Mouse (Mus musculus): ENCODE data around the gene Mycn.

Mycn gene

GRCm38 (mm10) chr12:12924446-12924845 lies 17.3 kb downstream of the Mycn start:
- DNase-seq: no peak

DNA sequence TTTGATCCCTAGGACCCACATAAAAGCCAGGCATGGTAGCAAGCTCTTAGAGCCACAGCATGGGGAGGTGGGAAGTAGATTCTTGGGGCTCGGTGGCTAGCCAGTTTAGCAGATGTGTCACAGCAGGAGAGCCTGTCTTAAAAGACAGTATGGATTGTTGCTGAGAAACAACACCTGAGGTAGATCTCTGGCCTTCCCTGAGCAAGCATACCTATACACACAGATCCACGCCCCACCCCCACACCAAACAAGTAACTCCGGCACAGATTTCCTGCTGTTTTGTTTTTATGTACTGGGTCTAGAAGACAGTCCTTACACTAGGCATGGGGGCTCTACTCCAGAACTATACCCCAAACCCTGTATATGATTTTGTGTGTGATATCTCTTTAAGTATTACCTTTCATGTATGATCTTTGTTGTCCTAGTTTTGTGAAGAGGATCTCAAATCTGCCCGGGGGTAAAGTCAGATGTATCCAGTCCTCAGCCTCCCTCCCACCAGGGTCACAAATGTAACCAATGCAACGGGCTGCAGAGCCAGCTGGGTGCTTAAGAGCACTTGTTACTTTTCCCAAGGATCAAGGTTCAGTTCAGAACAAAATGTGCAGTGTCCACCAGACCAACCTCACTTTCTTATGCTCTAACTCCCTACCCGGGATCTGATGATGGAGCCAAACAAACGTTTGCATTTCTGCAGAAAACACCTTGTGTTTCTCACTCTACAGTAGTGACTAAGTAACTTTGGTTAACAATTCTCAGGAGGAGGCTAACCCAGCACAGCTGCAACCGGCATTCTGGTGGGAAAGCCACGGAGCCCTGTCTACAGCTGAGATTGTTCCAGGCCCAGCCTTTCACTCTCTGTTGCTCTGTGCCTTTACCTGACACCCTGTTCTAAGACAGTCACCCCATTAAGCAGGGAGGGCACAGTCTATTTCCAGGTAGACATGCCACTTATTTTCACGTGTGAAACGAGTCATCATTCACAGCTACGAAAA lies 21.3 kb downstream of the Mycn start:
- DNase-seq: peak in 1 of 2 experiments; percentile 43

DNA sequence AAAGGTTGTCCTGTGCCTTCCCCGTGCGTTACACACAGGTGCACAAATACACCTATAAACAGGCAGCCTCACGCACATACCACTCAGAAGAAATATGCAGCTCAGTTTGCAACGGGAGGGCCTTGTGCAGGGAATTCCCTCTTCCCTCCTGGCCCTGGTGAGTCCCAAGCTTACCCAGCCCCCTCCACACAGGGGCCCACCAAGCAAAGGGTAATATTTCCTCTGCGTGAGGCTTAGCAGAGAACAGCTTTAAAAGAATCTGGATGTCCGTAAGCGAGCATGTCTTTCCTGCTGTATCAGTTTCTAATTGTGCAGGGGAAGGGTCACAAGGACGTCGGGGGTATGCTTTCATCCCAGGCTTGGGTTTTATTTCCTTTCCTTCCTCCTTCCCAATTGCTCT lies 25.4 kb downstream of the Mycn start:
- DNase-seq: no peak

GRCm38 (mm10) chr12:12910356-12910979 lies 31.2 kb downstream of the Mycn start:
- DNase-seq: peak in 1 of 2 experiments; percentile 27

DNA sequence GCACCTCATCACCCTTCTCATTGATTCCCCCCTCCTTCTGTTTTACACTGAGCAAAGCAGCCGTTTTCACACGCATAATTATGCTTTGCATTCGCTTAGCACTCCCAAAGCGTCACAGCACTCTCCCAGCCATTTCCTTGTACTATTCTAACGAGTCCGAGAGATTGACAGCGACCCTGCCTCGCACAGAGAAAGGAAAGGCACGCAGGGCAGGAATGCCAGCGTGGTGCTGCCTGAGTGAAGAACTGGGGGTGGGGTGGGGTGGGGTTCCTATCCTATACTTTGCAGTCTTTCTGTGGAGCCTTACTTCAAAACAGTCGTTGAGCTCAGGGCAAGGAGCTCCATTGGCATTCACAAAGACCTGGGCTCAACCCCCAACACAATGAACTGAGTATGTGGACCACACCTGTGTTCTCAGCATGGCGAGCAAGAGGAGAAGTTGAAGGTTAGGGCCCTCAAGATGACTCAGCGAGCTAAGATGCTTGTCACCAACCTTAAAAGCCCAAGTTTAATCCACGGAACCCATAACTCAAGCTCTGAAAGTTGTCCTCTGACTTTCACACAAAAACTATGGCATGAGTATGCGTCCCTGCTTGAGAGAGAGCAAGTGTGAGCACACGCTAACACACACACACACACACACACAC lies 32.0 kb downstream of the Mycn start:
- DNase-seq: no peak

GRCm38 (mm10) chr12:12906771-12907170 lies 34.9 kb downstream of the Mycn start:
- DNase-seq: no peak

GRCm38 (mm10) chr12:12906321-12906720 lies 35.4 kb downstream of the Mycn start:
- no peak for DNase-seq

GRCm38 (mm10) chr12:12905117-12905516 lies 36.6 kb downstream of the Mycn start:
- no peak for DNase-seq

DNA sequence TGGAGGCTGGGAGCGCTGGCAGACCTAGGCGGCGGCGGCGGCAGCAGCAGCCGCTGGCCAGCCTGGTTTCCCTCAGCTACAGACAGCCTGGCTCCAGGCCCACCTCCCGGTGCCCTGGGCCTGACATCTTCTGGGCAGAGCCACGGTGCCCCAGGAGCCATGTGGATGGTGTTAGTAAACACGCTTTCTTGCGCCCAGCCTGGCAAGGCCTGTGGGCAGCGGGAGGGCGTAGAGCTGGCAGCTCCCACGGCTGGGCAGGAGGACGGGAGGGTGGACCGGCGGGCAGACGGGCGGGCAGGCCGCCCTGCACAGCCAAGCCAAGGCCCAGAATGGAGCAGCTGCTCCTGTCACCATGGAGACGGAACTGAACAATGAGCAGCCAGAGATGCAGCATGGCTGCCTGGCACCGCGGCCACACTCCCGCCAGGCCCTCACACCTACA lies 37.2 kb downstream of the Mycn start:
- DNase-seq: peak; percentile 68 to 79

DNA sequence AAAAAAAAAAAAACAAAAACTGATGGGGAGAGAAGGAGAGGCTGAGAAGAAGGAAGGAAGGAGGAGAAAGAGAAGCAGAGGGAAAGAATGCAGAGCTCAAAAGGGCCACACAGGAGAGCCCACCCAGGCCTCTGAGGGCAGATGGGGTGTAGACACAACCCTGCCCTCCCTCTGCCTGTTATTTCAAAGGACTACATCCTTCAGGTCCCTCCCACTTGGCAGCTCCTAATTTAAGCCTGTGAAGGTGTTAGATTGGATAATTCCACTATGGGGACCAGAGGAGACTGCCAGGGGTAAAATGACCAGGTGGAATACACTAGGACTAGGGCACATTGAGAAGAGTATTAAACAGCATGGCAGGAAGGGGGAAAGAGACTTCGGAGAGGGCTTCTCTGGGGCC lies 37.6 kb downstream of the Mycn start:
- DNase-seq: no peak

- no peak for DNase-seq
Observed at GRCm38 (mm10) chr12:12902403-12902802, 39.3 kb downstream of the Mycn start.

- DNase-seq: peak in 1 of 2 experiments; percentile 5
Observed at GRCm38 (mm10) chr12:12898356-12899126, 43.2 kb downstream of the Mycn start.

GRCm38 (mm10) chr12:12893986-12894385 lies 47.7 kb downstream of the Mycn start:
- DNase-seq: no peak

DNA sequence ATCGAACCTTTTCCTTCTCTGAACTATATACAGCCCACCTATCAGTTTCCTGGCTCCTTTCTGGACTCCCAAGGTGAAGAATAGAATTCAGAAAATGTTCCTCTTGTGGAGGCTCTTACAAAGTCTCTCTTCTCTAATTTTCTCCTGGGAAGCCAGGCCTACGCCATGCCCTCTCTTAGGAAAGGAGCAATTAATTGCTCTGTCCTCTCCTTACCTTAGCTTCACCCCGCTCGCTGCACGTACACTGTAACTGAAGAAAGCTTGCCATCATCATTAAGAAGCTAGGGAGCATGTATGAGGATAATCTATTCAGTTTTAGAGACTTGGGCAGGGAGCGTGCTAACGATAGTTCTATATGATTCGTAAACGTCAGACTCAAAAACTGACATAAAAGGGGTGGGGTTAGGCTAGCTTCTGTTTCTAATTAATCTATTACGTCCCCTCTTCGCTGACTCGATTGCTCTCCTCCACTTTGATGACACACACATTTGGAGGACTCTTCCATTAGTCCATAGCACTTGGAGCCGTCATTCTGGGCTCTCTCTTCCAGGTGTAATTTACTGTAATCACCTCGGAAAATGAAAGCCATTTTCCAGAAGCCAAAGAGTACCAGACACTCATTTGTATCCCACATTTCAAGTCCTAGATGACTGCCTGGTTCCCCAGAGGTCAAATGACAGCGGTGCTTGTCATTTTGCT lies 55.4 kb downstream of the Mycn start:
- DNase-seq: no peak

Measured in kidney, postnatal 4 days (tissue).